Mouse (Mus musculus) lung, postnatal 0 days (tissue): ENCODE measurements around the gene Plekhh2.

ENCODE experiments used
- CTCF ChIP-seq: IDR thresholded peaks from 2 replicates; pipeline ENCODE4 v1.5.1; 2016; ENCODE audit warnings: antibody characterized with exemption, mild to moderate bottlenecking
- EP300 ChIP-seq: IDR thresholded peaks from 2 replicates; pipeline ENCODE4 v1.6.1; 2016; ENCODE audit warnings: antibody characterized with exemption, mild to moderate bottlenecking, control low read depth

DNA sequence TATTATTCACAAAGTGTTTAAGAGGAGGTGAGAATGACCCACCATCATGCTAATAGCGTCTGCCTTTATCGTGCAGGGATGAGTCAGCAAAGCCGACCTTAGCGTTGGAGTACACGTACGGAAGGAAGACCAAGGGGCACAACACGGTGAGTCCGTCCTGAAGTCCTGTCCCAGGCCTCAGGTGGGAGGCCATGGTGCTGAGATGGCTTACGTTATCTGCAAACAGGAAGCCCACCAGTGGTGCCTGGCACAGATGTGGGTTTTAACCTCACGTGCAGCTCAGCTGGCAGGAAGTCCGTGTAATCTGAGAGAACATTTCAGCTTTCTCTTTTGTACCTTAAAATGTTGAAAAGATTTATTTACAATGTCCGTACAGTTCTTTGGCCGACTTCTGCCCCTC, 121.7 kb downstream of the Plekhh2 start:
- TF ChIP-seq CTCF (no peak), EP300 (no peak)
